Mouse (Mus musculus) myocyte (in vitro differentiated cells): Measurements from ENCODE around the gene Acap3.

Experiments
- CEBPB ChIP-seq: IDR thresholded peaks from 2 replicates; pipeline ENCODE4 v1.6.1; 2011; ENCODE audit warnings: mild to moderate bottlenecking, moderate library complexity; ENCODE audit not compliant: poor library complexity, insufficient read depth, severe bottlenecking
- MYOG ChIP-seq, 3 experiments: IDR thresholded peaks; one replicate each; pipeline ENCODE4 v1.6.1; 2011; ENCODE audit warnings: control low read depth in 2 of 3, low read depth in 2 of 3, mild to moderate bottlenecking in 2 of 3; ENCODE audit not compliant: insufficient read length in 2 of 3, control insufficient read depth in 1 of 3, insufficient read depth in 1 of 3
- POLR2A ChIP-seq: IDR thresholded peaks from one replicate; pipeline ENCODE4 v1.6.1; 2011; ENCODE audit warnings: low read depth, mild to moderate bottlenecking, control low read depth, moderate library complexity; ENCODE audit not compliant: insufficient read length

GRCm38 (mm10) chr4:155861787-155862186 is 29.8 kb upstream of the Acap3 start:
- TF ChIP-seq CEBPB (no peak), MYOG (IDR thresholded peaks at IDR 0.05; ENCODE audit: control insufficient read depth in 1 of 3, insufficient read depth in 1 of 3, insufficient read length in 2 of 3, low read depth in 2 of 3) (no peak), POLR2A (peak; percentile 33)
